Mouse (Mus musculus): ENCODE data around the gene Gm16368.
"Not testable (repeated sequence)": the region's sequence is repeated elsewhere in the genome, so short reads cannot be mapped to it uniquely, and the experiment has no call there.

DNA sequence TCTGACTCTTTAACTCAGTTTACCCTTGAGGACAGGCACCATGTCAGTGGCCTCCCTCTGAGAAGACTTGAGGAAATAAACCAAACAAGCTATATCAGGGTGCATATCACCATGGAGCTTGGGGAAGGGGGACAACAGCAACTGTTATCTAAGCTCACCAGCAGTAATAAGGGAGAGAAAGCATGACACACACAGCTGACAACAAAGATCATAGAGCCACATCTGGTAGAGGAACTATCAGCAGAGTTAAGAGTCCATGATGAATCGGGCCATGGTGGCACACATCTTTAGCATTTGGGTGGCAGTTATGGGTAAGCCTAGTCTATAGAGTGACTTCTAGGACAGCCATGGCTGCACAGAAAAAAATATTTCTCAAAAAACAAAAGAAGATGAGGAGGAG lies 43.8 kb upstream of the Gm16368 start:
- TF ChIP-seq CTCF, EP300 (IDR thresholded peaks at IDR 0.05; ENCODE audit: low read depth): not testable (repeated sequence)

Data from heart, postnatal 0 days (tissue).